Mouse (Mus musculus): ENCODE measurements around the gene Kcnip4.

Gene Kcnip4

GRCm38 (mm10) chr5:49247081-49247480 is 277.6 kb downstream of the Kcnip4 start:
- no peak for DNase-seq (ENCODE audit: low spot score)

- no peak for DNase-seq (ENCODE audit: low spot score)
Observed at GRCm38 (mm10) chr5:49244414-49244813, 280.3 kb downstream of the Kcnip4 start.

GRCm38 (mm10) chr5:49241708-49242107 is 283.0 kb downstream of the Kcnip4 start:
- DNase-seq (ENCODE audit: low spot score) = no peak

- DNase-seq (ENCODE audit: low spot score) = no peak
Observed at GRCm38 (mm10) chr5:49201164-49201756, 323.4 kb downstream of the Kcnip4 start.

GRCm38 (mm10) chr5:49188236-49188635 is 336.5 kb downstream of the Kcnip4 start:
- DNase-seq (ENCODE audit: low spot score) = no peak

- no peak for DNase-seq (ENCODE audit: low spot score)
Observed at GRCm38 (mm10) chr5:49150116-49150811, 374.4 kb downstream of the Kcnip4 start.

GRCm38 (mm10) chr5:49149684-49150083 is 375.0 kb downstream of the Kcnip4 start:
- no peak for DNase-seq (ENCODE audit: low spot score)

GRCm38 (mm10) chr5:49095432-49095831 is 429.3 kb downstream of the Kcnip4 start:
- no peak for DNase-seq (ENCODE audit: low spot score)

GRCm38 (mm10) chr5:49094945-49095344 is 429.8 kb downstream of the Kcnip4 start:
- DNase-seq (ENCODE audit: low spot score) = no peak

GRCm38 (mm10) chr5:49094306-49094705 is 430.4 kb downstream of the Kcnip4 start:
- DNase-seq (ENCODE audit: low spot score) = no peak

GRCm38 (mm10) chr5:49090122-49090680 is 434.5 kb downstream of the Kcnip4 start:
- DNase-seq (ENCODE audit: low spot score) = peak; percentile 26

GRCm38 (mm10) chr5:49065646-49066045 is 459.1 kb downstream of the Kcnip4 start:
- DNase-seq (ENCODE audit: low spot score) = no peak

- no peak for DNase-seq (ENCODE audit: low spot score)
Observed at GRCm38 (mm10) chr5:49058926-49059325, 465.8 kb downstream of the Kcnip4 start.

GRCm38 (mm10) chr5:49057636-49058340 is 466.9 kb downstream of the Kcnip4 start:
- DNase-seq (ENCODE audit: low spot score) = no peak

GRCm38 (mm10) chr5:49047960-49048359 is 476.7 kb downstream of the Kcnip4 start:
- DNase-seq (ENCODE audit: low spot score) = no peak

- no peak for DNase-seq (ENCODE audit: low spot score)
Observed at GRCm38 (mm10) chr5:49041259-49041845, 483.4 kb downstream of the Kcnip4 start.

- DNase-seq (ENCODE audit: low spot score) = no peak
Observed at GRCm38 (mm10) chr5:48997359-48997758, 527.3 kb downstream of the Kcnip4 start.

GRCm38 (mm10) chr5:48989145-48989659 is 535.5 kb downstream of the Kcnip4 start:
- DNase-seq (ENCODE audit: low spot score) = no peak

GRCm38 (mm10) chr5:48942378-48943088 is 582.2 kb downstream of the Kcnip4 start:
- no peak for DNase-seq (ENCODE audit: low spot score)

GRCm38 (mm10) chr5:48931881-48932280 is 592.8 kb downstream of the Kcnip4 start:
- no peak for DNase-seq (ENCODE audit: low spot score)

GRCm38 (mm10) chr5:48890216-48890615 is 634.5 kb downstream of the Kcnip4 start:
- DNase-seq (ENCODE audit: low spot score) = no peak

Data from urinary bladder, postnatal 10 days (tissue).